Mouse (Mus musculus) erythroblast, embryonic 14.5 days (primary cell): ENCODE results near the gene Prdx6. TPM values are rescaled to one million over a fixed set of nuclear protein-coding genes. Genes with fewer than 3 reads are reported as not detected.

Experiments
- H3K27me3 ChIP-seq: 2 replicates; pipeline ENCODE4 v1.6.1; 2012; ENCODE audit warnings: inconsistent platforms; ENCODE audit not compliant: control insufficient read depth
- H3K36me3 ChIP-seq: 2 replicates; pipeline ENCODE4 v1.6.1; 2012; ENCODE audit warnings: mild to moderate bottlenecking, inconsistent platforms; ENCODE audit not compliant: control insufficient read depth
- H3K4me1 ChIP-seq: 2 replicates; pipeline ENCODE4 v1.6.1; 2012; ENCODE audit warnings: inconsistent platforms; ENCODE audit not compliant: control insufficient read depth
- H3K4me3 ChIP-seq: replicated peaks from 2 replicates; pipeline ENCODE3; 2012; ENCODE audit warnings: moderate library complexity, mild to moderate bottlenecking, inconsistent platforms
- H3K9me3 ChIP-seq: 2 replicates; pipeline ENCODE4 v1.6.1; 2012; ENCODE audit warnings: low read length, inconsistent platforms, mixed read lengths; ENCODE audit not compliant: control insufficient read depth
- GATA1 ChIP-seq: IDR thresholded peaks from 2 replicates; pipeline ENCODE4 v1.6.1; 2012; ENCODE audit warnings: low read length, inconsistent platforms, mixed read lengths
- TAL1 ChIP-seq: IDR thresholded peaks from 3 replicates; pipeline ENCODE4 v1.6.1; 2012; ENCODE audit warnings: low read length, inconsistent platforms, mixed read lengths
- polyA plus RNA-seq: library from polyadenylated mRNA; stranded (reverse); fragments of >175 nt; gene quantifications from 2 replicates; pipeline ENCODE4 v1.2.3, GENCODE M21; 2012

Gene Prdx6
- polyA plus RNA-seq, 1 experiment, result 1.5 TPM

DNA sequence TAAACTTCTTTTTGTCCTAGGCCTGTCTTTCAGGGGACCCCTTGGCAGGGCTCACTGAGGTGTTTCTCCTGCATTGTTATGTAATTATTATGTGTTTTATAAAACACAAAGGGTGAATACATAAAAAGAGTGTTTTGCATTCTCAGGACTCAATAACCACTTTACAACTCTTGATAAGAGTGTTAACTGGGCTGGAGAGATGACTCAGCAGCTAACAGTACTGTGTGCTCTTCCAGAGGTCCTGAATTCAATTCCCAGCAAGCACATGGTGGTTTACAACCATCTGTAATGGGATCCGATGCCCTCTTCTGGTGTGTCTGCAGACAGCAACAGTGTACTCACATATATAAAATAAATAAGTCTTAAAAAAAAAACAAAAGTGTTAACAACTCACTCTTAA is 3.3 kb upstream of the Prdx6 start:
- Histone ChIP-seq H3K9me3 (no peaks in the 10 kb centered on the region), H3K27me3 (no peaks in the 10 kb centered on the region), H3K4me1 (peaks cover 83% of the 10 kb centered on the region), H3K4me3 (no peak overlapping the region), H3K36me3 (no peaks in the 10 kb centered on the region)
- TF ChIP-seq GATA1, result peak; percentile 10; the same call in 1 of the 2 replicates
- TF ChIP-seq TAL1, result no peak

GRCm38 (mm10) chr1:161252901-161253300 is 1.9 kb upstream of the Prdx6 start:
- H3K36me3 ChIP-seq, result peaks cover 5% of the 10 kb centered on the region
- H3K4me3 ChIP-seq, result peak overlapping the region; percentile 41
- H3K9me3 ChIP-seq, result no peaks in the 10 kb centered on the region
- peaks cover 97% of the 10 kb centered on the region for H3K4me1 ChIP-seq
- H3K27me3 ChIP-seq, result no peaks in the 10 kb centered on the region
- TF ChIP-seq GATA1 (no peak), TAL1 (no peak)

DNA sequence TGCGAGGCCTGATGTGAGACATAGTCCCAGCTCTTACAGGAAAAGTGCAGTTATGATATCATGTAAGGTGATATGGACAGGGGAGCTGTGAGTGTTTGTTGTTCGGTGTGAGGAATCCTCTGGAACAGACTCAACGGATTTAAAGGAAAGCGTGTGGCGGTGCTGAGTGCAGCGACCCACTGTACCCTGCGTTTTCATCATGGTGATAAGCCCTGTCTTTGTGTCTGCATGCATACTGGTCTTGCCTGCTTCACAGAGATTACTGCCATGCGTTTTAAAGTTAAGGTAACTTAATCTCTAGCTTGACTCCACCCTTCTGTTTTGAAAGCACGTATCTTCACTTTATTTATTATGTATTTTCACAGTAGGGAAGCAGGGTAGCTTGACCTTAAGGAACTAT is 1.3 kb upstream of the Prdx6 start:
- no peaks in the 10 kb centered on the region for H3K27me3 ChIP-seq
- no peaks in the 10 kb centered on the region for H3K9me3 ChIP-seq
- H3K4me3 ChIP-seq, result peak overlapping the region; percentile 41
- peaks cover 98% of the 10 kb centered on the region for H3K4me1 ChIP-seq
- TF ChIP-seq GATA1 (peak; percentile 38), TAL1 (peak; percentile 73)
- H3K36me3 ChIP-seq, result peaks cover 9% of the 10 kb centered on the region

DNA sequence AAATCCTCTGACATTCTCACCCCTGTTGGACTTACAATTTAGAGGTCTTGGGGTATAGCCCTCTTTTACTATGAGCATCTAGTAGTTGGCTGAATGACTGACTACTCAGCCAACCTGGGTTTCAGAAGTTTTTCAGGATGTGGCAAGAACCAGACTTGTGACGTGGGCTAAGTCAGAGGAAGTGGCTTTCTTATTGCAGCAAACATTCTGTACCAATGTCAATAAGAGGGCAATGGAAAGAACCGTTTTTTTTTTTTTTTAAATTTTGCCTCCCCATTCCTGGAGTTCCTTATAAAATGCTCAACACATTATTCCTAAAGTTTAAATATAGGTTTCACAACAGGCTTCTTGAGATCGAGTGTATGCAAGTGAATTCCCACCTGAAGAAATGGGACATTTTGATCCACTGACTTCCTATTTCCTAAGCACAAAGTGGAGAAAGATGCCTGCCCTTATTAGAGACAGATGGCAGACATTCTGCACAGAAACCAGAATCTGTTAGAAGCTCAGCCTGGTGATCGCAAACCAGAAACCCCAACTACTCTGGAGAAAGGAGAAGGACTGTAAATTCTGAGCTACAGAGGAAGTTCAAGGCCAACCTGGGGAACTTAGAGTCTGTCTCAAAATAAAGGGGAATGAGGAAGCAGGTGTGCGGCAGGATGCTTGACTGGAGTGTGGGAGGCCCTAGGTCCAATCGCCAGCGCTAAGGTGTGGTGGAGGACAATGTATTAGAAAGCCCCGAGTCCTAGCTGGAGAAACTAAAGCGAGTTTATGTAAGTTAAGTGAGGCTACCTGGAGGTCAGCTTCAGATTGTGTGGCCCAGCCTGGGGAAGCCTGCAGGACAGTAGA is 622 bp upstream of the Prdx6 start:
- H3K4me3 ChIP-seq, result peak overlapping the region; percentile 96
- no peaks in the 10 kb centered on the region for H3K9me3 ChIP-seq
- H3K4me1 ChIP-seq, result peaks cover 96% of the 10 kb centered on the region
- H3K27me3 ChIP-seq, result no peaks in the 10 kb centered on the region
- TF ChIP-seq GATA1 (no peak), TAL1 (no peak)
- H3K36me3 ChIP-seq, result peaks cover 16% of the 10 kb centered on the region

DNA sequence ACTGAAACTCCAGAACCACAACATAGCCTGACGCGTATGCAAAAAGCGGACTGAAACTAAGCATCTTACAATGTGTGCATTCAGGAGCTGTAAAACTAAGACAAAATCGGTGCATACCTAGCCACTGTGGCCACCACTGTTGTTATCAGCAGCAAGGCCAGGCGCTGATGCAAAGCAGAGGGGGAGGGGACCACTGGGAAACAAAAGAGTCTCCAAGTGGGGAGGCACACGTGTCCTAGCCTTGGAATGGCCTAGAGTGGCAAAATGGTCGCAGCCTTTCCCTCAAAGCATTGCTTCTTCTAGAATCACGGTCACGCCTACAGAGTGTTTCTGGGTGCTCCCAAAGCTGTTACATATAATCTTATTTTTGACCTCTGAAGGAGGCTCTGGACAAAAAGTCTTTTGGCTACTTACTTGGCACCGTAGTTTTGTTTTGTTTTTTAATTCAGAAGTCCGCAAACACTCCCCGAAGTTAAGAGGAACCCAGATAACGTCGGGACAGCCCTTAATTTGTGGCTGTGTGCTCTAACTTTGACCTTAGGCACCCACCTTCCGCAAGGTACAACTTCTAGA is 902 bp downstream of the Prdx6 start:
- TF ChIP-seq GATA1 (no peak), TAL1 (no peak)
- Histone ChIP-seq H3K4me1 (peaks cover 84% of the 10 kb centered on the region), H3K36me3 (peaks cover 31% of the 10 kb centered on the region), H3K4me3 (peak overlapping the region; percentile 96), H3K27me3 (no peaks in the 10 kb centered on the region), H3K9me3 (no peaks in the 10 kb centered on the region)

- no peaks in the 10 kb centered on the region for H3K9me3 ChIP-seq
- peaks cover 77% of the 10 kb centered on the region for H3K4me1 ChIP-seq
- no peak for TF ChIP-seq TAL1
- TF ChIP-seq GATA1, result no peak
- H3K36me3 ChIP-seq, result peaks cover 38% of the 10 kb centered on the region
- peak overlapping the region; percentile 96 for H3K4me3 ChIP-seq
- no peaks in the 10 kb centered on the region for H3K27me3 ChIP-seq
These were observed 1.6 kb downstream of the Prdx6 start for GRCm38 (mm10) chr1:161249442-161249841.

- Histone ChIP-seq H3K4me1 (peaks cover 69% of the 10 kb centered on the region), H3K27me3 (no peaks in the 10 kb centered on the region), H3K4me3 (peak overlapping the region; percentile 96), H3K36me3 (peaks cover 45% of the 10 kb centered on the region), H3K9me3 (no peaks in the 10 kb centered on the region)
- no peak for TF ChIP-seq GATA1
These were observed 2.3 kb downstream of the Prdx6 start for GRCm38 (mm10) chr1:161248685-161249084.

DNA sequence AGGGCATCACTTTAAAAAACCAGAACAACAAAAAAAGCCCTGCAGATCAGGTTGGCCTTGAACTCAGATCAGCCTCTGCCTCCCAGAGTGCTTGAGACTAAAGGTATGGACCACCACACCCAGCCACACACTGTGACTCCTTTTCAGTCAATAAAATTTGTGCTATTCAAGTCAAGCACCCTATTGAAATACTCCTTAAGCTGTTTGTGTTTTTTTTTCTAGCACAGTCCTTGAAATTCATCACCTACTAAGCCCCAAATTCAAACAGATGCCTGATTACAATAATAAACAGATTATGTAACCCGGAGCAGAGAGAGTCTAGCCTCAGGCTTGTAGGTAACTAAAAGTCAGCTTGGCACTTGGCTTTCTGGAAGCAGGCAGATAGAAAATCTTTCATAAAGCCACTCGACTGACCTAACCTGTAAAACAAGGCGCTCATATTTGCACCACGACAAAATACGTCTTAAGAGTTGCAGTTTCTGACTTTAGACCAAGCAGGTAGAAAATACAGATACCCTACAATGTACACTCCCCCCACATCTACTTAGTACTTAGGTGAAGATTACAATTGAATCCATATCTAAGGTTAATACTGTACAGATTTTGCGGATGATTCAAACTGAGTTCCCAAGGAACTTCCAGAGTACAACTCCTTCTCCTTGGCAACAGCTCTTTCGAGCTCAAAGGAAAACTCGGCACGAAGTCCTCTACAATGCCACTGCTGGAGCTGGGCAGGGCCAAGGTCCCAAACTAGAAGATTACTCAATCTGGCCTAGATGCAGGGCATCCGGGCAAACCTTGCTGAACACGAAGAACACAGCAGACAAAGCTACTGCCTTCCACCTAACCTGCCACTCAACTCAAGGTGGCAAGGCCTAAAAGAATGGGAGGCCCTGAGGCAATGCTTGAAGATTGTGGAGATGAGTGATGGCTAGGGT is 3.1 kb downstream of the Prdx6 start:
- Histone ChIP-seq H3K27me3 (no peaks in the 10 kb centered on the region), H3K9me3 (no peaks in the 10 kb centered on the region), H3K4me3 (peak overlapping the region; percentile 96), H3K4me1 (peaks cover 62% of the 10 kb centered on the region), H3K36me3 (peaks cover 52% of the 10 kb centered on the region)
- TF ChIP-seq GATA1, result no peak
- TF ChIP-seq TAL1, result no peak

DNA sequence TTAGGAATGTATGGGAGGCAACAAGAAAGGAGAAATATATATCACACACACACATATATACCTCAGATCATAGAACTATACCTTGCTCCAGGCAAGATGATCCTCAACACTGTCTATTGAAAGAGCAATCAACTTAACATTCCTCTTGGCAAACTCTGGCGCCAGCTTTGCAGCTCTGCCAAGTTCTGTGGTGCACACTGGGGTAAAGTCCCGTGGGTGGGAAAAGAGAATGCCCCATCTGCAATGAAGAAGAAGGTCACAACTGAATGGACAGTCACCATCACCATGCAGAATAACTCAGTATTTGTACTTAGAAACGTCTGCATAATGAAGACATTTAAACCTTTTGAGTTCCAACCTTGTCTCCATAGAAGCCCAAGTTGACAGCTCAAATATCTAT is 3.8 kb downstream of the Prdx6 start:
- Histone ChIP-seq H3K36me3 (peaks cover 59% of the 10 kb centered on the region), H3K27me3 (no peaks in the 10 kb centered on the region), H3K9me3 (no peaks in the 10 kb centered on the region), H3K4me3 (no peak overlapping the region), H3K4me1 (peaks cover 54% of the 10 kb centered on the region)
- TF ChIP-seq GATA1, result no peak
- no peak for TF ChIP-seq TAL1
